Mouse (Mus musculus) heart, adult 2 months (tissue): ENCODE measurements around the gene Tmem125.

Experiments used
- CTCF ChIP-seq: fragments of 200-600 bp; IDR thresholded peaks from 2 replicates; pipeline ENCODE4 v1.8.1; 2022; ENCODE audit warnings: antibody characterized with exemption, mild to moderate bottlenecking, moderate library complexity
- EP300 ChIP-seq: fragments of 200-500 bp; IDR thresholded peaks from 2 replicates; pipeline ENCODE4 v1.6.1; 2011; ENCODE audit warnings: low read depth, low read length, control low read depth; ENCODE audit not compliant: insufficient read depth
- POLR2A ChIP-seq: fragments of 200-500 bp; IDR thresholded peaks from 2 replicates; pipeline ENCODE4 v1.6.1; 2011; ENCODE audit warnings: mild to moderate bottlenecking, low read depth, low read length, control low read depth; ENCODE audit not compliant: insufficient read depth

GRCm38 (mm10) chr4:118532663-118533062 is 11.2 kb downstream of the Tmem125 start:
- TF ChIP-seq CTCF (no peak), POLR2A (no peak), EP300 (no peak)
